Mouse (Mus musculus) heart, adult 18-20 months (tissue): ENCODE measurements around the gene Lmtk2. TPM values are rescaled to one million over a fixed set of nuclear protein-coding genes. Genes with fewer than 3 reads are reported as not detected.

Source experiments
- DNase-seq, 2 experiments: peaks; one replicate each; pipeline ENCODE4 v3.0.0; 2021 to 2022; ENCODE audit warnings: mixed read lengths in 1 of 2
- total RNA-seq, 2 experiments: library from RNA; stranded (reverse); gene quantifications; 2 replicates each; pipeline ENCODE4 v1.2.3; 2021

Lmtk2 gene
- total RNA-seq, 2 experiments from 2014 or later, result 29.7 to 31.3 TPM

DNA sequence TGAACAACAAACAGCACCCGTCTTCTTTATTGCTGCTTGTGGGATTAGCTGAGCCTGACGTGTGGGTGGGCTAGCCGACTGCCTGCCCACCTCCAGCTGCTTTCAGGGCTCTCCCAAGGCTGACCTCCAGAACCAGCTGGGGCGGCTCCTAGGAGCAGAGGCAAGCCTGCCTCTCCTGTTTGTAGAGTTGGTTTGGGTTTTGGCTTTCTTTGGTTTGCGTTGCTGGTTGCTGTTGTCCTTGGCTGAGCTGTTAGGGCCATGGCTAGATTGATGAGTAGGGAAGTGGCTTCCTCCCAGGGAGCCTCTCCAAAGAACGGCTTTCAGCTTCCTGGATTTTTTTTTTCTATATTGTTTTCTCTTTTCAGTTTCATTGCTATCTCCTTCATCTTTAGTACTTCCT is 78.0 kb downstream of the Lmtk2 start:
- no peak for DNase-seq

DNA sequence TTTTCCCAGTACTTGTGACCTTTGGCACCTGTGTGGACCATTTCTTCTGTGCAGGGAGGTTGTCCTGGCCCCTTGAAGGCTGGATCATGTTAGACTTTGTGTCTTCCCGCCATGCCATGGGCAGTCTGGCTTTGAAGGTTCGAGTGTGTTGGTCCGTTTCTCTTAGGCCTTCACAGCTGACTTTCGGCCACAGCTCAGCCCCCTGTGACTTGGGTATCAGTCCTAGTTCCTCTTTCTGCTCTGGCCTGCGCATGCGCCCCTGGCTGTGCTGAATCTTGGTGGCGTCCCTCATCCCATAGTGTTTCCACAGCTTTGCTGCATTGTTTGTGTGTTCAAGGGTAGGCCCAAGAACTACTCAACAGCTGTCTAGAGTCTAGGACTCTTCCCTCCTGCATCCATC is 81.0 kb downstream of the Lmtk2 start:
- DNase-seq, result peak in 1 of 2 experiments; percentile 42

DNA sequence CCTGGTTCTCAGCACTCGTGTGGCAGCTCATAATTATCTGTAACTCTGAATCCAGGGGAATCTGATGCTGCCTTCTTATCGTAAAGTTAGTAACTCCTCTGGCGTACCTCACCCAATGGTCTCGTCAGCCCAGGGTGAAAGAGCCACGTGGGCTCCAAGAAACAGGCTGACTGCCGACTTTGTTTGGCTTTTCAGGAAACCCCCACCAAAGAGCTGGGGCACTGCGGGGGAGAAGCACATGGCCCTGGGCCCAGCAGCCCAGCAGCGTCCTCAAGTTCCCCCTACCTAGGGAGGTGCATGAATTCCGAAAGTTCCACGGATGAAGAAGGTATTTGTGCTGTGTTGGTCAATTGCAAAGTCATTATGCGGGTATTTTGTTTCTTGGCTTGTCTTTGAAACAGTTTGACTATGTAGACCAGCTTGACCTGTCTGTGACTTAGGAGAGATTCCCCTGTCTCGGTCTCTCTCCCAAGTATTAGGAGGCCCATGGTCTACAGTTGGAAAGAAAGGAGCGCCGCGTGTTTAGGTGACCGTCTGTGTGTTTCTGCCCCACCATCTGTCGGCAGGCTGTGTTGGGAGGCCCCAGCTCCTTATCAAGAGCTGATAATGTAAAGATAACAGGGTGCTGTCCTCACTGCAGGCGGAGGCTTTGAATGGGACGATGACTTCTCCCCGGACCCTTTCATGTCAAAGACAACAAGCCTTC is 82.5 kb downstream of the Lmtk2 start:
- no peak for DNase-seq

DNA sequence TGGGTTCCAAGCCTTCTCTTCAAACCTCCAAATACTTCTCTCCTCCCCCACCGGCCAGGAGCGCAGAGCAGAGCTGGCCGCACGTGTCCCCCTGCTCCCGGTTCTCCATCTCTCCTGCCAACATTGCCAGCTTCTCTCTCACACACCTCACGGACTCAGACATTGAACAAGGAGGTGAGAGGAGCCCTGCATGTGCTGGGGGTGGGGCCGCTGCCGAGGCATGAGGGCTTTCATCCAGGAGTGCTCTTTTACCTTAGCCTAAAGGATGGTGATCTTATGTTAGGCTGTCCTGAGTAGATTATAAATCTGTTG is 83.0 kb downstream of the Lmtk2 start:
- no peak for DNase-seq

DNA sequence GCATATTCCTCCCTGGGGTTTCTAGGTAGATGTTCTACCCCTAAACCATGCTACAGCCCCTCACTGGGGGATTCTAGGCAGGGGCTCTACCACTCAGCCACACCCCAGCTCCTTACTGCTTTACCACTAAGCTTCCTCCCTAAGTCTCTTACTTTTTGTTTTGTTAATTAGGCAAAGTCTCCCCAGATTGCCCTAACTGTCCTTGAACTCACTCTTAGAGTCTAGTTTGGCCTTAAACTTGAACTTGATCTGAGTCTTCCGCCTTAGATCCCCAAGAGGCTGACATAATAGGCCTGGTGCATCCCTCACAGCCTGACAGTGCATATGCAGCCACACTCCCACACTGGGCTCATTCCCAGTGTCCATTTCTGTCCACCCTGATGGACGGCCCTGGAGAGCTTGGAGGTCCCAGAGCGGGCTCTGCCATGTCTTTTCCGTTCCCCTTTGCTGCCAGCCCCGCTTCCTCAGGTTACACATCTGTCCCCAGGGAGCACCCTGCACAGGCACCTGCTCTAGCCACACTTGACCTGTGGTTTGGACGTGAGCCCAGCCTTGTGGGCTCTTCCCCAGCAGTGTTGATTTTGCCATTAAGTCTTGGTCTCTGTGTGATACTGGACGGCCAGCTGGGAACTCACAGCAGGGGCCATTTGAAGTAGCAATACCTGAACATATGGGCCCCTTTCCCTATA is 83.6 kb downstream of the Lmtk2 start:
- DNase-seq, result no peak

DNA sequence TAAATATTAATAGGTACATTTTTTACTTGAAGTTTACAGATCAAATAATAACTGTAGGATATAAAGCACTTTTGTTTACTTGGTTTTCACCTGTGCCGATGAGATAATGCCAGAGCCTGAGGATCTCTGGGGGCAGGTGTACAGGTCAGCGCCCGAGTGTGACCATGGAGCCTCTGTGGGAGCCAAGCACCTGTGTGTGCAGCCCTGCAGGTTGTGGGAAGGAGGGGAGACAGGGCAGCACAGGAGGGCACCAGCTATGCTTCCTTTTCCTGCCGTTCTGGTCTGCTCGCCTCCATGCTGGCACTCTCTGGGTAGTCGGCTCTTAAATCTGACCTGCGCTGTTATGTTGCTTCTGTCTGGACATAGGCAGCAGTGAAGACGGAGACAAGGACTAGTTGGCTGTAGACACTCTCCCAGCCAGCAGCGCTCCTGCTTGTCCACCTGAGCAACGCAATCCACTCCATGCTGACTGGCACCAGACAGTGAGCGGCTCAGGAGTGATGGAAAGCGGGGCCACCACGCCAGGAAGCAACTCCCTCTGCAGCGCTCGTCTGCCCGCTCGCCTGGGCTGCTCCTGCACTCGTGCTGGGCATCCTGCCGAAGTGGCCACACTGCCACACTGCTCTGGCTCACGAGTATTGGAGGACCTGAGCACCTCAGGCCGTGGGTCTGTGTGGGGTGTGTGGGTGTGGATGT is 84.3 kb downstream of the Lmtk2 start:
- no peak for DNase-seq

DNA sequence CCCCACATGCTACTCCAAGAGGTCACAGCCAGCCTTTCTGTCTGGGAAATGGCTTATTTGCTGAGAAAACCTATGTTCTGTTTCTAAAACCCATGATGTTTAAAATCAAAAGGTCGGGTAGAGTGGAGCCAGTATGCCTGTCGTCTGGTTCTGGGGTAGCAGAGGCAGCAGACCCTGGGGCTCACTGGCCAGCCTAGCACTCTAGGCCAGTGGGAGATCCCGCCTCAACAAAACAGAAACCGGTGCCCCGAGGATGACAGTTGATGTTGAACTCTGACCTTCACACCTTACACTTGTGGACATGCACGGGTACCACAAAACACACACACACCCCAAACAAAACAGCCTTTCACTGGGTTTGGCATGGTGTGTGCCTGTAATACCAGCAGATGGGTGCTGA is 88.2 kb downstream of the Lmtk2 start:
- no peak for DNase-seq

DNA sequence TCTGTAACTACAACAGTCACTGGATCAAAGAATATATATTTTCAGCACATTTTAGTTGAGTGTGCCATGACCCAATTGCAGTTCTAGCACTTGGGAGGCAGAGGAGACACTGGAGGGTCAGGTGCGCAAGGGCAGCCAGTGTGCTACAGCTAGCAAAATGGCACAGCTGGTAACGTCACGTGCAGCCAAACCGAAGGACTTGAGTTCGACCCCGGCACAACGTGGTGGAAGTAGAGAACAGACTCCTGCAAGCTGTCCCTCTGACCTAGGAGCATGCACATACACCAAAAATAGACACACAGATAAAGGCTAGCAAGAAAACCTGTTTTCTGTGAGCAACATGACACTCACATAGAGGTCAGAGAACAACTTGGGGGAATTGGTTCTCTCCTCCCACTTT is 89.1 kb downstream of the Lmtk2 start:
- DNase-seq, result no peak

DNA sequence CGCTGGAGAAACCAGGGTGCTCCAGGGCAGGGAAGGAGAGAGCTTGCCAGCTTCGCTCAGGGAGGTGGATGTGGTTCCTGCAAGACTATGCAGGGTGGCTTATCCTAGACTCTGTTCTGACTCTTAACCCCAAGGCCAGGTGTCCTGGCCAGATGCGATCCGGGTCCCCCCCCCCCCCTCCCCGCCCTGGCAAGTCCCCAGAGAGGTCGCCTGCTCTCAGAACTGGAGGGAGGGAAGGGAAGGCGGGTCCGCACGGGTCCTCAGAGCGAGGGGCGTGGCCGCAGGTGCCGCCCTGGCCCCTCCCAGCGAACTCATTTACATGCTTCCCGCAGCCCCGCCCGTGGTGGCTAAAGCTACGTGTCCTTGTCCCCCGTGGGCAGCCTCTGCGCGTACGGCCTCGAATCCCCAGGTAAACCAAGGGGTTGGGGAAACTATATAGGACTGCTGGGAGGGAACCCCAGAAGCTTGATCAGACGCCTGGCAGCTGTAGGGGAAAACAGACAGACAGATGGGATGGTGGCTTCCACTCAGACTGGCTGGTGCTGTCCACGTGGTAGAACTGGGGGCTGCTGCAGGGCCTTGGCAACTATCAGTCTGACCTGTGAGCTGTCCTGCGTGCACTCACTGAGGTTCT is 89.8 kb downstream of the Lmtk2 start, which contains the start of gene Bhlha15:
Gene Bhlha15 (plus strand): TSS at position 337 of the 634 bp plus-strand sequence.
- peak in 1 of 2 experiments; percentile 41 for DNase-seq

DNA sequence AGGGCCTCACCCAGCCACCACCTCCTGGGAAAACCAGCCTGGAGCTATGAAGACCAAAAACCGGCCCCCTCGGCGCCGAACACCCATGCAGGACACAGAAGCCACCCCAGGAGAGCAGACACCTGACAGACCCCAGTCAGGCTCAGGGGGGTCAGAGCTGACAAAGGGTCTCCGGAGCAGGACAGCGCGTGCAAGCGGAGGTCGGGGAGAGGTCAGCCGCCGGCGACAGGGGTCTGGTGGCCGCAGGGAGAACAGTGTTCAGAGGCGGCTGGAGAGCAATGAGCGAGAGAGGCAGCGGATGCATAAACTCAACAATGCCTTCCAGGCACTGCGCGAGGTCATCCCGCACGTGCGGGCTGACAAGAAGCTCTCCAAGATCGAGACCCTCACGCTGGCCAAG is 90.8 kb downstream of the Lmtk2 start:
- no peak for DNase-seq

DNA sequence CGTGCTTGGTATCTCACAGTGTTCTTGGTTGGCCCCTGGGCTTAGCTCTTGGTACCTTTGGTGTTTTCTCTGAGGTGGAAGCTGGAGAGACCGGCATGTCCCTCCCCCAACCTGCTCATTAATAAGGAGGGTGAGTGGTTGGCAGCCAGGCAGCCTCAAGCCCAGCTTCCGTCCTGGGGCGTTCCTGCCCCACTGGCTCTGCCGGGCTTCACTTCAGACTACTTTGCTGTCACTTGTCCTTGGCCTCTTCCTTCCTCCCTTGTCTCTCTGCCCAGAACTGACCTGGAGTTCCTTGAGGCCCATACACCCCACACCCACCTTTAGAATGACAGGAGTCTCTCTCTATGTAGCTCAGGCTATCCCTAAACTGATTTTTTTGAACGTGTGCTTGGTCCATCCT is 92.4 kb downstream of the Lmtk2 start:
- no peak for DNase-seq

DNA sequence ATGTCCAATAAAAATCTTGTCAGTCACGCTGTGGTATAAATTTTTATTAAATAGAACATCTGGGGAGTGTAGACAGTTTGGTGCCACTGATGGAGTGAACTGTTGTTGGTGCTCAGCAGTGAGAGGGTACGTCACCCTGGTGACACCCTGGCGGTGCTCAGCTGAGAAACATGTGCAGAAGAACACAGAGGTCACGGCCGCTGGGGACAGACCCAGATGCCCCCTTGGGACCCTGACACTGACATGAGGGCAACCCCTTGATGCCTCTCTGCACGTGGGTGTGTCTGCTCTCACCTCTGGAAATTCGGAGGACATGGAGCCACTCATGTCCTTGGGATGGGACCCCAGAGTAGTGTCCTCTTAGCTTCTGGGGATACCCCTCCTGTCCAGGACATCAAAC is 94.2 kb downstream of the Lmtk2 start:
- DNase-seq, result no peak

DNA sequence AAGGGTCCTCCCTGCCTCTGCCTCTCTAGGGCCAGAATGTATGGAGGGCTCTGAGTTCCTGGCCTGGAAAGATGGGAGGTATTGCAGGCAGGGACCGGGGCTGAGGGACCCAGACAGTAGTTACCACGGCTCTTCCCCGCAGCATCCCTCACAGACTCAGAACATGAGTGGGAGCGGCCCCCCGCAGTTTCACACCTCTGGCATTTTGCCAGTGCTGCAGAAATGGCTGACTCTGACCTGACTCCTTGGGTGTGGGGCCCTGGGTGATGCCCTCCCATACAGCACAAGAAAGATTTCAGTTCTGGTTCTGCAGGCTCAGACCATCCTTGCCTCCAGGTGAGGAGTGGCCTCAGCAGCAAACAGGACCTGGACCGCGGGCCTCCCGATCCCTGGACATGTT is 95.3 kb downstream of the Lmtk2 start:
- DNase-seq, result no peak

DNA sequence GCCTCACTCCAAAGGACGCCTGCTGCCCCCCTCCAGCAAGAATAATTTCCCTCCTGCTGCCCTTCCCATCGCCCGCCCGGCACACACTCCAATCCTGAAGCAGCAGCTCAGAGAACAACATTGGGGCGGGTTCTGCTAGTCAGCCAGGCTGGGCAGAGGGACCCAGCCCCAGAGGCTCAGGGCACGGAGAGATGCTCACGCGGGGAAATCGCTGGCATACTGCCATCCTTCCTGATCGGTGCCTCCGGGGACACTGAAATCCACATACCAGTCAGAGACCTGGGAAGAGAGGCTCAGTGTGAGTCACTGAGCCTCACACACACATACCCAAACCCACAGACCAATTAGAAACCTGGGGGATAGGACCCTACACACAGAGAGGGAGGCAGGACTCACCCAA is 100.4 kb downstream of the Lmtk2 start:
- DNase-seq, result no peak

DNA sequence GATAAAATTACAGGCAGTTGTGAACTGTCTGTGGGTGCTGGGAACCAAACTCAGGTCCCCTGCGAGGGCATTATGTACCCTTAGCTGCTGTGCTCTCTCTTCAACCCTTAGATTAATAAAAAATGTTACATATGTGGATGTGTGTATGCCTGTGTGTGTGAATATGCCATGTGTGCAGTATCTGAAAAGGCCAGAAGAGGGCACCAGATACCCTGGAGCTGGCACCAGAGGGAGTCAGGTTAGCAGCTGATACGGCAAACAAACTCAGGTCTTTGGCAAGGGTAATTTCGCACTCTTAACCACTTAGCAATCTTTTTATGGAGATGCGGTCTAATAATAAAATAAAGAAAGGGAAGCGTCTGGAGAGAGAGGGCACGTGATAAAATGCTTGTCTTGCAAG is 102.2 kb downstream of the Lmtk2 start:
- no peak for DNase-seq

DNA sequence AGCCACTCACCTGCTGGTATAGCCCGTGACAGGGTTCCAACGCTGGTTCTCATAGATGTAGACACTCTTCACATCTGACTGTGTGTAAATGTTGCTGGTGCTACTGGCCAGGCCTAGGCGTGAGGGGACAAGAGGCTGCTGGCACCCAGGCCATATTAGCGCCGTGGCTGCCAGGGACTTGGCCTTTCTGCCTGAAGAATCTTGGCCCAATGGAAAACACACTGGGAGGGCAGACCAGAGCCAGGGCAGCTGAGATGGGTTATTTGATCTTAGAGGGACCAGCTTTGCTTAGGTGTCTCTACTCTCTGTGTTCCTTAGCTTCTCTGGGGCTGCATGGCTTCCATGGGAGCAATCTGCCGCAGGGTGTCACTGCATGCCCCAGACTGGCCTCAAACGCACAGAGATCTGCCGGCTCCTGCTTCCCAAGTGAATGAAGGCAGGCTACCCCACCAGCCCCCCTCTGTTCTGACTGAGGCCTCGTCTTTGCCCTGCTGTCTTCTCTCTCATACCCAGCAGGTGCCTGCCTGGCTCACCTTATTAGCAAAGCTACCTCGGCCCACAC is 103.2 kb downstream of the Lmtk2 start:
- no peak for DNase-seq

DNA sequence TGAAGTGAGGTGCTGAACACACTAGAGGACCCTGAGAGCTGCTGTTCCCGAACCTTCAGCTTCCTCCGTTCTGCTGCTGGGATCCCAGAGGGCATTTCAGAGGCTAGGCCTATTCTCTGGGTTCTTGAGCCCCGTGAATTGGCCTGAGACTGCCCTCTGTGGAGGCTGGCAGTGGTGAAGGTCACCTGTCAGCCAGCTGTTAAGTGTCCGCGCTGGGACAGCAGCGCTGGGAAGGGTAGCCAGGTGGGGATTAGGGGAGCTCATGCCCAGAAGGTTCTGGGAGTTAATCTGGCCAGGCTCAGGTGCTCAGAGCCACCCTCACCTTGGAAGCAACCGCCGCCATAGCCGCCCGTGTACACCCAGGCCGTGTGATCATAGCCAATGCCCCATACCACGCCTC is 104.1 kb downstream of the Lmtk2 start:
- no peak for DNase-seq

DNA sequence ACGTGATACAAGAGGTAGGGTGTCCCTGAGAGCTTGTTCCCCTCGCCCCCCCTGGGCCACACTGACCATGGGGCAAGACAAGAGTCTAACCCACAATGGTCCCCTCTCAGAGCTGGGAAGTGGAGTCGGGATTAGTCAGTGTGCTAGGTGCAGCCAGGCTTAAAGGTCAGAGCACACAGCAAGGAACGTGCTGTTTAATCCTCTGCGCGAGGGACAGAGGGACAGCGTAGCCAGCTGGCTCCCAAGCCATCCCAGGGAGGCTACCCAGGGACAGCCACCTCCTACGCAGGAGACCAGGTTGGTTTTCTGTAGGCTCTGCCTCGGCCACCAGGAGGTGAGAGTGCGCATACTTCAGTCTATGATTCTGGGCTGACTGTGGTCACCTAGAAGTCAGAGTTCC is 104.7 kb downstream of the Lmtk2 start:
- no peak for DNase-seq

DNA sequence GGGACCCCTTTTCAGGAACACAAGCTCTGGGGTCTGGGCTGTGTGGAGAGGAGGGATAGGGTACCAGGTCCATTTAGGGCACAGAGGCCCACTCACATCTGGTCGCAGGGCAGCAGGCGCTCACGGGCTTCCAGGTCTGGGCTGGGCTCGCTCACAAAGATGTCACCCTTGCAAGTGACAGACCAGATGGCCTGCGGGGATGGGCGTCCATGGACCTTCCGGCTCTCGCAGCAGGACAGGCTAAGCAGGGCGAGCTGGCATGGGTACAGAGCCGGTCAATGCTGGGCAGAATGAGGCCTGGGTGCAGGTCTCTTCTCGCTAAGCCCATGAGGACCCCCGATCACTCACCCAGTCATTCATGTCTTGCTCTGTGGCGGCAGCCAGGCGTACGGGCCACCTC is 105.8 kb downstream of the Lmtk2 start:
- no peak for DNase-seq

DNA sequence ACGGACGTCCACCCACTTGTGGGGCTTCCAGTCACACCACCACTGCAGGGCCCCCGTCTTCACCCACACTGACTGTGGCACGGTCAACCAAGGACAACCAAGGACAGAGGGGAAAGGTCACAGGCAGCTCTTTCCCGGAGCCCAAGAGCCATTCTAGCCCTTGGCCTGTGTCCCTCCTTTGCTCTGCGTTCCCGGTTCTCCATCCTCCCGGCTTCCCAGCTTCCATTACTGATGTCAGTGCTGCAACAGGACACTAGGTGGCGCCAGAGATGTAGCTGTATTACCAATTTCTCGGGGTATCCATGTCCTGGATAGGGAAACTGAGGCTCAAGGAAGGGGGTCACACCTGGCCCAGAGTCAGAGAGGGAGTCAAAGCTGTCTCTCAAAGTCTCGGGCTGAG is 107.2 kb downstream of the Lmtk2 start:
- DNase-seq, result peak; percentile 26 to 75

DNA sequence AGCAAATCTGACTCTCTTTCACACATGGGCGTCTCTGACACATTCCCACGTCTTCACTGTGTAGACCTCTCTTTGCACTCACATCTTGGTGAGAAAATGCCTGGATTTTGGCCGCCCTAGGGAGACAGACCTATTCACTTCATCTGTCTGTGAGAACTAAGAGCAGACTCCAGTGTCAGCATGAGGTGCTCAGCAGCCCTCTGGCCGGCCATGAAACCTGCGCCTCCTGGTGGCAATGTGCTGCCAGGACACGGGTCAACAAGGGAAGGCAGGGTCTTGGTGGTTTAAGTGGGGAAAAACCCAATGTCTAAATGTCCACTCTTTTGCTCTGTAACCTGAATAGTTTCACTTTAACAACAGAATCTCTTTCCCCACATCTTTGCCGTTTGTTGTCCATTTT is 114.2 kb downstream of the Lmtk2 start:
- DNase-seq, result peak; percentile 45 to 70

DNA sequence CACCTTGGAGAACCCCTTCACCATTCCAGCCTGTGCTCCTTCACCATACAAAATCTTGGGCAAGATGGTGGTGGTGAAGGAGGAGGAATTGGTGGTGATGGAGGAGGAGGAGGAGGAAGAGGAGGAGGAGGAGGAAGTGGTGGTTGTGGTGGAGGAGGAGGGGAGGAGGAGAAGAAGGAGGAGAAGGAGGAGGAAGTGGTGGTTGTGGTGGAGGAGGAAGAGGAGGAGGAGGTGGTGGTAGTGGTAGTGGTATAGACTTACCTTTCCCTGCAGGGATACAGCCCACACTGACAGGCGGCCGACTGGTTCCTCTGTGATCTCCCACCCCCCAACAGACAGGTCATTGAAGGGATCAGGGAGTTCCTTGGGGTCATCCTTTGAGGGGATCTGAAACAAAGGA is 115.8 kb downstream of the Lmtk2 start:
- no peak for DNase-seq

DNA sequence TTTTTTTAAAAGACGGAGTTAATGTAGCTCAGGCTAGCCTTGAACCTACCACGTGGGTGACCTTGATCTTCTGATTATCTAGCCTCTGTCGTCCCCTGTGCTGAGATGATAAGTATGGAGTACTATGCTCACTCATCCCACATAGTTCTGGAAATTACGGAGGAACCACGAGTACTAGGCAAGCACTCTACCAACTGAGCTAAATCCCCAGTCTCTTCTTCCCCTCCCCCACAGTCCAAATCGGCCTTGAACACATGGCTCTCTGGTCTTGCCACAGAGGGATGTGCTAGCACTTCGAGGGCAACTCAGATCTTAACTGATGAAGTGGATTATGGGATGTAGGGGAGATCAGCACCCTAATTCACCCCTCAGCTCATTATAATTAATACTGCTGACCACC is 117.8 kb downstream of the Lmtk2 start:
- no peak for DNase-seq
